Mouse (Mus musculus) bone marrow macrophage, adult 2 months (primary cell): ENCODE data around the gene Hcfc1r1. TPM values are rescaled to one million over a fixed set of nuclear protein-coding genes. Genes with fewer than 3 reads are reported as not detected.

ENCODE experiments used
- H3K27ac ChIP-seq: 2 replicates; pipeline ENCODE4 v1.5.1; 2012; ENCODE audit warnings: low read depth, low read length; ENCODE audit not compliant: insufficient read depth
- H3K4me1 ChIP-seq: 2 replicates; pipeline ENCODE4 v1.6.1; 2012; ENCODE audit warnings: low read length; ENCODE audit not compliant: control insufficient read depth, insufficient read depth
- H3K4me3 ChIP-seq: 2 replicates; pipeline ENCODE4 v1.5.1; 2012; ENCODE audit warnings: mild to moderate bottlenecking, low read length, moderate library complexity; ENCODE audit not compliant: insufficient read depth
- CTCF ChIP-seq: IDR thresholded peaks from 2 replicates; pipeline ENCODE4 v1.5.1; 2012; ENCODE audit warnings: low read depth, mild to moderate bottlenecking, low read length, moderate library complexity
- POLR2A ChIP-seq: IDR thresholded peaks from 2 replicates; pipeline ENCODE4 v1.6.1; 2012; ENCODE audit warnings: mild to moderate bottlenecking, low read depth, low read length, borderline replicate concordance
- polyA plus RNA-seq: library from polyadenylated mRNA; stranded (reverse); fragments of >200 nt; gene quantifications from 2 replicates; pipeline ENCODE4 v1.2.4, GENCODE M21; 2012; ENCODE audit not compliant: missing spikeins, insufficient read depth, insufficient read length

Gene Hcfc1r1
- polyA plus RNA-seq, 1 experiment: 118 TPM

DNA sequence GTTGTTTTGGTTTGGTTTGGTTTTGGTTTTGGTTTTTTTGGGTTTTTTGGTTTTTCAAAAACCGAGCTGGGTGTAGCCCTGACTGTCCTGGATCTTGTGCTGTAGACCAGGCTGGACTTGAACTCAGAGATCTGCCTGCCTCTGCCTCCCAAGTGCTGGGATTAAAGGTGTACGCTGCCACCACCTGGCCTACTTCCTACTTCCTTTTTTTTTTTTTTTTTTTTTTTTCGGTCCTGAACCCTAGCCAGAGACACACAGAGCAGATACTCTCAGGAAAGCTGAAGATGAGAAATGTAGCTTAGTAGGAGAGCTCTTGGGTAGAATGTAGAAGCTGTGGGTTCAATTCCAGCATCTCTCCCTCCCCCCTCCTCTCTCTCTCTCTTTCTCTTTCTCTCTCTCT is 14.9 kb upstream of the Hcfc1r1 start:
- TF ChIP-seq CTCF: no peak
- TF ChIP-seq POLR2A: no peak
- Histone ChIP-seq H3K4me3 (no peak overlapping the region), H3K27ac (no peak overlapping the region), H3K4me1 (peaks cover 12% of the 10 kb centered on the region)

DNA sequence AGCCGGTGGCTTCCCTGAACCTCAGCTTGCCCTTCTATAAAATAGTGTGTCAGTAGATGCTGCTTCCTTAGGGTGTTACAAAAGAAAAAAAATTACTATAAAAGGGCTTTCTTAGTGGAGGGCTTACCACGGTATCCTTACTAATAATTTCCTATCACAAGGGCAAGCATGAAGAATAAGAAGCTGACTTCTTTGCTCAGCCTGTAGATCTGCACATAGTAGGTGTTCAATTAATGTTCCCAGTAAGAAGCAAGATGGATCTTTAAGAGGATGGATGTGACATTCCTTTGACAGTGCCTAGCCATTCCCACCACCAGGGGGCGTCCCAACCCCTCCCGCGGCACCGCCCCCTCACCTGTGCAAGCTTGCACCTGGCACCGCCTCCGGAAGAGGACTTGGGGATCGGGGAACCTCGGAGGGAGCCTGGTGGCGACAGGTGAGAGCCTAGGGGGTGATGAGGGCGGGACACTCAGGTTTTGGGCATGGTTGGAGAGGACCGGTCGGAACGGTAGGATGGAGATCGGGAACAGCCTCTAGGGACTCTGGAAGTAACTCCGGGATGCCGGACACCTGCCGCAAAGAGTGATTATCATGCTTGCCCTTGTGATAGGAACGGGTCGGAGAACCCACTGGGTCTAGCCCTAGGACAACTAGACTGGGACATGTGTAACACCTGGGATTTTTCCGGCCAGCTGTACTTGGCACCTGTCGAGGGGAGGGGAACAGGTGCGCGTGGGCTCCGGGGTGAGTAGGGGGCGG is 13.1 kb upstream of the Hcfc1r1 start, which contains the start of gene Bicdl2:
Bicdl2 (plus strand) TSS at position 390 of the 759 bp plus-strand sequence.
- Histone ChIP-seq H3K27ac (no peak within 1 kb of the TSS), H3K4me1 (0 out of 2 replicates have a peak, but pooled peaks cover 3% of the 10 kb centered on the region), H3K4me3 (0 out of 2 replicates have a peak within 1 kb of the TSS, but pooled peaks have one; percentile 6)
- TF ChIP-seq CTCF (peak; percentile 91), POLR2A (no peak)

DNA sequence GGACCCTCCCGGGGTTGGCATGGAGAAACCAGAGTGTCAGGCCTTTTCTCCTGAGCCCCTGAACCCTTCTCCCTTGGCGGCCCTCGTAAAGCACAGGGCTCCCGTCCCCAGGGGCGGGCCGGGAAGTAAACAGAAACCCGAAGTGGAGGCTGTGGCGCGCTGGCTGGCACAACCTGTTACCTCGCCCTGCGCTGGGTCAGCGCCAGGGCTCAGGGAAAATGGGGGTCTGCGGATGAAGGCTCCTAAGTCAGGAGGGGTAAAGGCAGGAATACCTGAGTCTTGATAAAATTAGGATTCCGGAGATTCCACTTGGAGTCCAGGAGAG is 12.6 kb upstream of the Hcfc1r1 start:
- 0 out of 2 replicates have a peak overlapping the region, but pooled peaks have one; percentile 6 for H3K4me3 ChIP-seq

DNA sequence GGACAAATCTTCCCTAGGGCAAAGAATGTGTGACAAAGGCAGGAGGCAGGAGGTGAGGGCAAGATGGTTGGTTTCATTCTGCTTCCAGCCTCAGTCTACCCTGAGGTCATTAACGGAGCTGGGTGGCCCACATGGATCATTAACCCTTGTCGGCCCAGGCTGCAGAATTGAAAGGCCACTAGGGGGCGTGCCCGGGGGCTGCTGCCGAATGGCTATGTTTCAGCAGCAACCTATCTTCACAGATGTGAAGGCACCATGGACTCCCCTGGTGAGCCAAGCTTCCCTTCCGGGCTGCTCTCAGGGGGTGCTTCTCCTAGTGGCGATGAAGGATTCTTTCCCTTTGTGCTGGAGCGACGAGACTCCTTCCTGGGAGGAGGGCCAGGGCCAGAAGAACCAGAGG is 11.9 kb upstream of the Hcfc1r1 start:
- TF ChIP-seq POLR2A: no peak
- peak; percentile 75 for TF ChIP-seq CTCF
- no peak overlapping the region for H3K4me3 ChIP-seq
- no peak overlapping the region for H3K27ac ChIP-seq

More for the DNA sequence above, 12.6 kb upstream of the Hcfc1r1 start:
- 0 out of 2 replicates have a peak, but pooled peaks cover 3% of the 10 kb centered on the region for H3K4me1 ChIP-seq
- no peak overlapping the region for H3K27ac ChIP-seq
- no peak for TF ChIP-seq CTCF
- TF ChIP-seq POLR2A: no peak

DNA sequence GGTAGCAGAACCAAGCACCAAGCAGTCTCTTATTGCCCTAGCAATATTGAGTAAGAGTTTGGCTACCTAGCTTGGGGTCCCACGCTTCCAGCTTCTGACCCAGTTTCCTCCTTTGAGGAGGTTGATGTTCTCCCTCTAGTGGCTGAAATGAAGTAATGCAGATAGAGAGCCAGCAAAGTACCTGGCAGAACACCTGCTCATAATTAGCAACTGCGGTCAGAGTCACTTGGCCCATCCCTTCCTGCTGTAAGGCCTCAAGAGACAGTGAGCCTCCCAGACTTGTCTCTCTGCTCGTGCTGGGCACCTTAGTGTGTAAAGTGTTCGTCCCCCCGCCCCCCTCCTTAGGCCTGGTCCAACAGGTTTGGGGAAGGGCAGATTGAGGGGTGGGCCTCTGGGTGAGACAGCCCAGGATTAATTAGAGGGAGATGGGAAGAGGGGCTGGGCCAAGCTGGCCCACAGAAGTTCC is 8.8 kb upstream of the Hcfc1r1 start:
- Histone ChIP-seq H3K4me1 (no peaks in the 10 kb centered on the region), H3K27ac (no peak overlapping the region), H3K4me3 (no peak overlapping the region)
- TF ChIP-seq POLR2A (no peak), CTCF (peak; percentile 66)

More for the DNA sequence above, 11.9 kb upstream of the Hcfc1r1 start:
- 0 out of 2 replicates have a peak, but pooled peaks cover 3% of the 10 kb centered on the region for H3K4me1 ChIP-seq

DNA sequence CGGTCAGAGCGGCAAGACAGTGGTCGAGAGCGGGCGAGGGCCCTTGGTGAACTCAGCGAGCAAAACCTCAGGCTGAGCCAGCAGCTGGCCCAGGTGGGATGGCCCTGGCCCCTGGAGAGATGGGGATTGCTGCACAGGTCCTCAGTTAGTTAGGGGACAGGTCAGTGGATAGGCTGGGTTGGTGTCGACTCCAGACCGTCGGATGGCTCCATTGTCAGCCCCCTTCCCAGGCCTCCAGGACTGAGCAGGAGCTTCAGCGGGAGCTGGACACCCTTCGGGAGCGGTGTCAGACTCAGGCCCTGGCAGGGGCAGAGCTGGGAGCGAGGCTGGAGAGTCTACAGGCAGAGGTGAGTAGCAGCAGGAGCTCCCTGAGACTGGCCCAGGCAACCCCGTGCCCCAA is 7.9 kb upstream of the Hcfc1r1 start:
- Histone ChIP-seq H3K27ac (no peak overlapping the region), H3K4me3 (no peak overlapping the region), H3K4me1 (no peaks in the 10 kb centered on the region)
- no peak for TF ChIP-seq POLR2A
- no peak for TF ChIP-seq CTCF

DNA sequence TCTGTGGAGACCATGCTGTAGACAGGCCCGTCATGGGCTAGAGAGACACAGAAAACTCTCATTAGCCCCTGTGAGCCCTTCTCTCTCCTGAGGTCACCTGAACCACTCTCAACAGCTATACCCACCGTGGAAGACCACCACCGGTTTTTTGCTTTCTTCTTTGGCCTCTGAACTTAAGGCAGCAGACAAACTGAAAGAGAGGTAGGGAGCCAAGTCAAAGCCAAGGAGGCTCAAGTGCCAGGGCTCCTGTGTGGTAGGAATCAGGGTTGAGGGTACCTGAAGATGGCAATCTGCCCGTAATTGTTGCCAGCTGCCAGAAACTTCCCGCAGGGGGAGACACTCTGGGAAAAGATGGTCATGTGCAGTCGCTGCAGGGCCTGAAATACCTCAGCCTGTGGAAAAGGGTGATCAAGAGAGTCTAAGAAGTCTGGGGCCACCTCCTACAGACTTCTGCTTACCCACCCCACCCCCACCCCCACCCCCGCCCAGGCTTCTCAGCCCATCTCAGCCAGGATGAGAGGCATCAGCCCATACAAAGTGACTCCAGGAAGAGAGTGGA is 2.8 kb upstream of the Hcfc1r1 start:
- Histone ChIP-seq H3K4me3 (no peak overlapping the region), H3K27ac (no peak overlapping the region), H3K4me1 (peaks cover 11% of the 10 kb centered on the region)
- TF ChIP-seq CTCF: no peak
- no peak for TF ChIP-seq POLR2A

DNA sequence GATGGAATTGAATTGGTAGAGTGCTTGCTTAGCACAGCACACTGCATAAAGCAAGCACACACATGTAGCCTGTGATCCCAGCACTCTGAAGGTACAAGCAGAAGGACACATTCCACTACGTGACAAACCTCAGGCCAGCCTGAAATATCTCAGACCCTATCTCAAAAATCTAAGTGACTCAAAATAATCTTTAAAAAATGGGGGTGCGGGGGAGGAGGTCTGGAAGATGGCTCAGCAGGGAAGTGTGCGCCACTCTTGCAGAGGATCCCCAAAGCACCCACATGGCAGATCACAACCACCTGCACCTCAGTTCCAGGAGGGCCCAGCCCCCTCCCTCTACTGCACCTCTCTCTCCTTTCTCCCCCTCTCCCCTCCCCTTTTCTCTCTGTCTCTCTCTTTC is 1.9 kb upstream of the Hcfc1r1 start:
- Histone ChIP-seq H3K27ac (no peak overlapping the region), H3K4me3 (no peak overlapping the region), H3K4me1 (peaks cover 14% of the 10 kb centered on the region)
- no peak for TF ChIP-seq CTCF
- TF ChIP-seq POLR2A: no peak

DNA sequence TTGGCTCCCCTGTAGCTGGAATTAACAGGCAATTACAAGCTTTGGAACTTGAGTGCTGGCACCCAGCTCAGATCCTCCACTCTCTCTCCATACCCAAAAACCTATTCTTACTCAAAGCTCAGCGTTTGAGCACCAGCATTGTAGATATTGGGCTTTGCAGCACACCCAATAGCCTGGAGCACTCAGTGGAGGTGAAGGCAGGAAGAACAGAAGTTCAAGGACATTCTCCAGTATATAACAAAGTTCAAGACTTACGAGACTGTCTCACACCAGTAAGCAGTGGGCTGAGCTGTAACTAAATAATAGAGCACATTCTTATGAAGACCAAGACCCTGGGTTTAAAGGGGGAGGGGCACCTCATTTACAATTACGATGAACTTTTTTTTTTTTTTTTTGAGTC is 635 bp upstream of the Hcfc1r1 start:
- TF ChIP-seq CTCF (no peak), POLR2A (no peak)
- Histone ChIP-seq H3K4me1 (peaks cover 17% of the 10 kb centered on the region), H3K27ac (no peak overlapping the region), H3K4me3 (peak overlapping the region; percentile 69)

DNA sequence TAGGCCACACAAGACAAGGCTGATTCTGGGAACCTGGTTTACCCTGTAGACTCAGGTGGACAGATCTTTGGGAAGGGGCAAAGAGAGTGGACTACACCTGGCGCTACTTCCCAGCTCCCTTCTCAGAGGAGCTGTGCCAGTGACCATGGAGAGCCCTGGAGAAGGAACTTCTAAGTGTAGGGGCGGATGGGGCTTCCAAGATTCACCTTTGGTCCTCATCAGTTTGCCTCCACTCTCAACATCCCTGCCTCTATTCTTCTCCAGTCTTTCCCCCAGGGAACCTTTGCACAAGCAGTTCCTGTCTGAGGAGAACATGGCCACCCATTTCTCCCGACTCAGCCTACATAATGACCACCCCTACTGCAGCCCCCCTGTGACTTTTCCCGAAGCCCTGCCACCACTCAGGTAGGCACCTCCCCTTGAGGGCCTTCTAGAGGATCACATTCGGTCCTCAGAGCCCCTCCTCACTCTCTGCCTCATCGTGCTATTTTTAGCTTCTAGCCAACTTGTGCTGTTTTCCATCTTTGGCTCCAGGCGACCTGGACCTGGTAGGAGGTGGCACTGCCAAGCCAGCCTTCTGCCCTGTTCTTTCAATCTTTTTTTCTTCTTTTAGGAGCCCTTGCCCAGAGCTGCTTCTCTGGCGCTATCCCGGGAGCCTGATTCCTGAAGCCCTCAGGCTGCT is 1.0 kb downstream of the Hcfc1r1 start:
- TF ChIP-seq CTCF: no peak
- no peak for TF ChIP-seq POLR2A
- H3K27ac ChIP-seq: no peak overlapping the region
- peaks cover 17% of the 10 kb centered on the region for H3K4me1 ChIP-seq
- H3K4me3 ChIP-seq: peak overlapping the region; percentile 69
